Mouse (Mus musculus) kidney, embryonic 16.5 days (tissue): ENCODE data around the gene Taf15. TPM values are rescaled to one million over a fixed set of nuclear protein-coding genes. Genes with fewer than 3 reads are reported as not detected.
A peak's percentile ranks its signal among the peaks of the same experiment; 100 is the strongest.

Source experiments
- ATAC-seq: fragments of 200-750 bp; cut with Nextera tagmentation; 2 replicates; pipeline ENCODE4 v1.8.0; 2017; ENCODE audit warnings: moderate TSS enrichment; ENCODE audit not compliant: low FRiP score, low TSS enrichment
- H3K27ac ChIP-seq: fragments of 300-500 bp; sonication (generic); 2 replicates; pipeline ENCODE4 v1.5.1; 2014; ENCODE audit warnings: low read length
- H3K27me3 ChIP-seq: fragments of 300-500 bp; sonication (generic); 2 replicates; pipeline ENCODE4 v1.6.1; 2014; ENCODE audit warnings: low read length, control low read depth, mixed read lengths; ENCODE audit not compliant: insufficient read depth
- H3K36me3 ChIP-seq: fragments of 300-500 bp; sonication (generic); 2 replicates; pipeline ENCODE4 v1.6.1; 2014; ENCODE audit warnings: low read length, control low read depth, mixed read lengths; ENCODE audit not compliant: insufficient read depth
- H3K4me1 ChIP-seq: fragments of 300-500 bp; sonication (generic); 2 replicates; pipeline ENCODE4 v1.6.1; 2014; ENCODE audit warnings: low read length, control low read depth, mixed read lengths; ENCODE audit not compliant: insufficient read depth
- H3K4me2 ChIP-seq: fragments of 300-500 bp; sonication (generic); replicated peaks from 2 replicates; pipeline ENCODE4 v1.6.1; 2014; ENCODE audit warnings: low read depth, low read length
- H3K4me3 ChIP-seq: fragments of 300-500 bp; sonication (generic); 2 replicates; pipeline ENCODE4 v1.5.1; 2014; ENCODE audit warnings: mild to moderate bottlenecking, low read length
- H3K9ac ChIP-seq: fragments of 300-500 bp; sonication (generic); replicated peaks from 2 replicates; pipeline ENCODE4 v1.6.1; 2014; ENCODE audit warnings: low read length
- H3K9me3 ChIP-seq: fragments of 300-500 bp; sonication (generic); 2 replicates; pipeline ENCODE4 v1.6.1; 2016; ENCODE audit warnings: low read length, control low read depth
- WGBS: fragments of 180-500 bp; shearing (Covaris S2); extraction: QIAGEN DNeasy Blood & Tissue Kit; methylation state at CpG from one replicate; pipeline ENCODE4 v1.1.7; 2014; 5-methylcytosine and 5-hydroxymethylcytosine counted together
- polyA plus RNA-seq: library from polyadenylated mRNA; unstranded; fragments of >200 nt; fragmentation: Nextera tagmentation; extraction: Ambion mirVana; gene quantifications from 2 replicates; pipeline ENCODE4 v1.2.1, GENCODE M21; 2015

Gene Taf15
- polyA plus RNA-seq, 1 experiment from 2014 or later: 8.3 TPM

GRCm38 (mm10) chr11:83442596-83443267 is 30.2 kb upstream of the Taf15 start:
- H3K27ac ChIP-seq: no peak overlapping the region
- WGBS: 12% methylated on average over 29 of the region's 29 CpGs
- H3K9me3 ChIP-seq: no peaks in the 10 kb centered on the region
- H3K4me1 ChIP-seq: peaks cover 15% of the 10 kb centered on the region
- H3K36me3 ChIP-seq: no peaks in the 10 kb centered on the region
- H3K27me3 ChIP-seq: peaks cover 46% of the 10 kb centered on the region
- peak overlapping the region; percentile 38 for H3K4me2 ChIP-seq
- 0 out of 2 replicates have a peak, but pooled peaks have one; percentile 2 for ATAC-seq
- H3K4me3 ChIP-seq: peak overlapping the region; percentile 22; the same call in 1 of the 2 replicates
- H3K9ac ChIP-seq: peak overlapping the region; percentile 9; the same call in 1 of the 2 replicates

- Histone ChIP-seq H3K4me1 (peaks cover 26% of the 10 kb centered on the region), H3K4me2 (no peak overlapping the region), H3K9ac (no peak overlapping the region), H3K9me3 (no peaks in the 10 kb centered on the region), H3K27me3 (peaks cover 46% of the 10 kb centered on the region), H3K36me3 (no peaks in the 10 kb centered on the region), H3K27ac (no peak overlapping the region), H3K4me3 (no peak overlapping the region)
- no peak for ATAC-seq
- WGBS: 5% methylated on average over 7 of the region's 7 CpGs
Measured at GRCm38 (mm10) chr11:83443824-83444223, 29.1 kb upstream of the Taf15 start.

GRCm38 (mm10) chr11:83445001-83445400 is 27.9 kb upstream of the Taf15 start:
- Histone ChIP-seq H3K27ac (no peak overlapping the region), H3K4me1 (peaks cover 34% of the 10 kb centered on the region), H3K4me3 (peak overlapping the region; percentile 36), H3K27me3 (peaks cover 46% of the 10 kb centered on the region), H3K9ac (0 out of 2 replicates have a peak overlapping the region, but pooled peaks have one; percentile 29), H3K4me2 (peak overlapping the region; percentile 45), H3K9me3 (no peaks in the 10 kb centered on the region), H3K36me3 (no peaks in the 10 kb centered on the region)
- WGBS: 29% methylated on average over 19 of the region's 19 CpGs
- no peak for ATAC-seq

- WGBS: 70% methylated on average over 10 of the region's 10 CpGs
- H3K9ac ChIP-seq: no peak overlapping the region; the same call in 1 of the 2 replicates
- ATAC-seq: no peak
- no peak overlapping the region for H3K27ac ChIP-seq
- no peak overlapping the region for H3K4me2 ChIP-seq
- H3K4me3 ChIP-seq: no peak overlapping the region
- no peaks in the 10 kb centered on the region for H3K36me3 ChIP-seq
- H3K4me1 ChIP-seq: peaks cover 34% of the 10 kb centered on the region
- H3K9me3 ChIP-seq: no peaks in the 10 kb centered on the region
- peaks cover 29% of the 10 kb centered on the region for H3K27me3 ChIP-seq
Measured at GRCm38 (mm10) chr11:83447612-83448011, 25.3 kb upstream of the Taf15 start.

GRCm38 (mm10) chr11:83448021-83448926 is 24.6 kb upstream of the Taf15 start:
- H3K4me1 ChIP-seq: peaks cover 34% of the 10 kb centered on the region
- H3K4me3 ChIP-seq: no peak overlapping the region
- 0 out of 2 replicates have a peak, but pooled peaks have one; percentile 27 for ATAC-seq
- no peaks in the 10 kb centered on the region for H3K9me3 ChIP-seq
- H3K27me3 ChIP-seq: peaks cover 24% of the 10 kb centered on the region
- no peaks in the 10 kb centered on the region for H3K36me3 ChIP-seq
- peak overlapping the region; percentile 41 for H3K27ac ChIP-seq
- H3K4me2 ChIP-seq: no peak overlapping the region
- no peak overlapping the region for H3K9ac ChIP-seq
- WGBS: 44% methylated on average over 16 of the region's 16 CpGs

- Histone ChIP-seq H3K27ac (peak overlapping the region; percentile 41), H3K36me3 (no peaks in the 10 kb centered on the region), H3K4me2 (no peak overlapping the region), H3K4me1 (peaks cover 31% of the 10 kb centered on the region), H3K4me3 (no peak overlapping the region), H3K9me3 (no peaks in the 10 kb centered on the region), H3K9ac (no peak overlapping the region), H3K27me3 (peaks cover 18% of the 10 kb centered on the region)
- 0 out of 2 replicates have a peak, but pooled peaks have one; percentile 60 for ATAC-seq
Measured at GRCm38 (mm10) chr11:83448927-83449236, 24.0 kb upstream of the Taf15 start.

- Histone ChIP-seq H3K4me2 (no peak overlapping the region), H3K27me3 (peaks cover 14% of the 10 kb centered on the region), H3K27ac (peak overlapping the region; percentile 41; the same call in 1 of the 2 replicates), H3K9ac (no peak overlapping the region), H3K36me3 (no peaks in the 10 kb centered on the region), H3K9me3 (no peaks in the 10 kb centered on the region), H3K4me3 (no peak overlapping the region), H3K4me1 (peaks cover 29% of the 10 kb centered on the region)
- ATAC-seq: no peak
- 15% methylated on average over 4 of the region's 4 CpGs for WGBS
Measured at GRCm38 (mm10) chr11:83449298-83449697, 23.6 kb upstream of the Taf15 start.

GRCm38 (mm10) chr11:83450550-83450949 is 22.3 kb upstream of the Taf15 start:
- Histone ChIP-seq H3K9me3 (no peaks in the 10 kb centered on the region), H3K4me3 (no peak overlapping the region), H3K9ac (no peak overlapping the region), H3K4me1 (peaks cover 29% of the 10 kb centered on the region), H3K27ac (no peak overlapping the region), H3K36me3 (no peaks in the 10 kb centered on the region), H3K4me2 (no peak overlapping the region), H3K27me3 (peaks cover under 1% of the 10 kb centered on the region)
- ATAC-seq: no peak
- 56% methylated on average over 1 of the region's 1 CpGs for WGBS

- Histone ChIP-seq H3K36me3 (no peaks in the 10 kb centered on the region), H3K4me2 (no peak overlapping the region), H3K27ac (no peak overlapping the region), H3K4me3 (no peak overlapping the region), H3K4me1 (peaks cover 29% of the 10 kb centered on the region), H3K9ac (no peak overlapping the region), H3K27me3 (no peaks in the 10 kb centered on the region; the same call in 1 of the 2 replicates), H3K9me3 (no peaks in the 10 kb centered on the region)
- no peak for ATAC-seq
- WGBS: 87% methylated on average over 10 of the region's 10 CpGs
Measured at GRCm38 (mm10) chr11:83451281-83451680, 21.6 kb upstream of the Taf15 start.
